Mouse (Mus musculus): Measurements from ENCODE around the gene Rasgrf1.

The Rasgrf1 gene

GRCm38 (mm10) chr9:89970886-89971486 lies 61.3 kb downstream of the Rasgrf1 start:
- no peak for DNase-seq

DNA sequence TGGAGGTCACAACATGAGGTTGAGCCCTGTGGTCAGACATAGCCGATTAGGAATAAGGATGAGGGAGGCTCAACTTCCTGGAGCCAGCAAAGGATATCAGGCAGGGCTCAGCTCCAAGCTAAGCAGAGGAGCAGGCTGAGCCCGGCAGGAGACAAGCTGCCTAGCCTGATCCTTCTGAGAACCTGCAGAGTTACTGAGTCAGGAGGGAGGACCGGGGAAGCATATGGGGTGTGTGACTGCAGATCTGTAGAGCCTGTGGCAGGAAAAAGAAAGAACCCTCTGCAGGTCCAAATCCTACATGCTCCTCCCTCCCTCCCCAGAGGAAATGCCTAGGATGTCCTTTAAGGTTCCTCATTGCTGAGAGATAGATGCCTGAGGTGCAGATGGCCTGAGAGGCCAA lies 62.6 kb downstream of the Rasgrf1 start:
- DNase-seq: peak in 1 of 2 experiments; percentile 40

DNA sequence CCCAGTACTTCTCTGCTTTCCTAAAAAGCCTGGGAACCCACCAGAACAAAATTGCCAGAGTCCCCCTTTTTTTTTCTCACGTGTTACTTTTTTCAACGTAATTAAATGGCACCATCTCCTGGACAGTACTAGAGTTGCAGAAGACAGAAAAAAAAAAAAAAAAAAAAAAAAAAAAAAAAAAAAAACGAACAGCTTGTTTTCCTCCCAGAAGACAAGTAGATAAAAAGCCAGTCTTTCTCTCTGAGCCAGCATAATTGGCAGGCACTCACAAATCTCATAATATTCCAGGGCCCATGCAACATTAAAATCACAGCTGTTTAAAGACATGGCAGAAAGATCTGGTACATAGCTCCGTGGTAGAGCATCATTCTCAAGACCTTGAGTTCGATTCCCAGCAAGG lies 64.1 kb downstream of the Rasgrf1 start:
- peak; percentile 26 to 57 for DNase-seq

DNA sequence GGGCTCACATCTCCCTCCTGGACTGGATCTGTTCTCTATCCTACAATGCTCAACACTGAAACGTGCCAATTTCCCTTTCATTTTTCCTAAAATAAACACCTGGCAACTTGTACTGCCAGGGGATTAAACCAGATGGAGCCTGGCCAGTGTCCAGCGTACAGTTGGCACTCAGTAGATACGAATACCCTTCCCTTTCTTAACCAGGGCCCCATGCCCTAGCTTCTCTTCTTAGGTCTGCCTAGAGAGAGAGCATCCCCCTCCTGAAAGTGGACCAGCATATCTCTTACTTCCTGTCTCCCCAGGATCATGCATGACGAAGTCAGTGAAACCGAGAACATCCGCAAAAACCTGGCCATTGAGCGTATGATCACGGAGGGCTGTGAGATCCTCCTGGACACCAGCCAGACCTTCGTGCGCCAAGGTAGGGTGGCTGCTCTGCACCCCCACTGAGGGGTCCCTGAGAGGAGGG lies 64.8 kb downstream of the Rasgrf1 start:
- peak; percentile 84 to 88 for DNase-seq

GRCm38 (mm10) chr9:89976366-89976940 lies 66.7 kb downstream of the Rasgrf1 start:
- DNase-seq: no peak

GRCm38 (mm10) chr9:89979248-89979647 lies 69.5 kb downstream of the Rasgrf1 start:
- no peak for DNase-seq

DNA sequence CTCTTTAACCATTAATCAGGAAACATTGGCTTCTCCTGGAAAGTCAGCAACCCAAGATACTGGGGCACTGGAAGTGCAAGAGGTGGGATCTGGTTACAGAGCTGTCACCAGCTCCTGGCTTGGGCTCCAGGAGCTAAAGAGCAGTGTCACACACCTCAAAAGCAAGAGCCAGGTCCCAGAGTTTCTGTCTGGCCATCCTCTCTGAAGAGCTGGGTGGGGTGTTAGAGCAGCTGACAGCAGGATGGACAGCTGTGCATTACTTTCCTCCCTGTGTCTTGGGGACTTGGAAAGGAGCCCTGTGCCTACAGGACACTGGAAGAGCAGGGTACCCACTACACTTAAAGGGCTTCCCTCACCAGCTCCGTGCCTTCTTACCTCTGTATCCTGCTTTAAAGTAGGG lies 72.5 kb downstream of the Rasgrf1 start:
- no peak for DNase-seq

- DNase-seq: no peak
These were observed 78.3 kb downstream of the Rasgrf1 start for GRCm38 (mm10) chr9:89988053-89988452.

DNA sequence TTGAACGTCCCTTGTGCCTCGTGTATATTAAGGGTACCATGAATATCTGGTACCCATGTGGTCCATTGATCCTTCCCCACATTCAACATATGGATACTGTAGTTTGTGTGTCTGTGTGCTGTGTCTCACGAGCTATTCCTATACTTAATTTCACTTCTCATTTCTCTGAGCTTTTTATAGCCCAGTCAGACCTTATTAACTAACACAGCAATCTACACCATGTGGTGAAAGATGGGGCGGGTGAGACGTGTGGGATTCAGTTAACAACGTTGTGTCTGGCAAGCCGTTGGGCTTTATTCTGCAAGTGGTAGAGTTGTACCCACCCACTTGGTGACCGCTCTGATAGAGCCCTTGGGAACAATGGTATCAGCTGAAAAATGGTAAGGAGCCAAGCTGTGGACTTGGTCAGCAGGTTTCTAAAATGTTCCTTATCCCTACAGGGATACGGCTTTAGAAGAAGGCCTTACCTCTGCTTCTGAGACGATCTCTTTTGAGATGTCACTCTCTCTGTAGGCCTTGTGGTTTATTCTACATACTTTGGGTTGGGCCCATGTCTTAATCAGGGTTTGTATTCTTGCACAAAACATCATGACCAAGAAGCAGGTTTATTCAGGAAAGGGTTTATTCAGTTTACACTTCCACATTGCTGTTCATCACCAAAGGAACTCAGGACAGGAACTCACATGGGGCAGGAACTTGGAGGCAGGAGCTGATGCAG lies 79.3 kb downstream of the Rasgrf1 start:
- DNase-seq: no peak

- DNase-seq: no peak
These were observed 96.7 kb downstream of the Rasgrf1 start for GRCm38 (mm10) chr9:90006432-90006831.

DNA sequence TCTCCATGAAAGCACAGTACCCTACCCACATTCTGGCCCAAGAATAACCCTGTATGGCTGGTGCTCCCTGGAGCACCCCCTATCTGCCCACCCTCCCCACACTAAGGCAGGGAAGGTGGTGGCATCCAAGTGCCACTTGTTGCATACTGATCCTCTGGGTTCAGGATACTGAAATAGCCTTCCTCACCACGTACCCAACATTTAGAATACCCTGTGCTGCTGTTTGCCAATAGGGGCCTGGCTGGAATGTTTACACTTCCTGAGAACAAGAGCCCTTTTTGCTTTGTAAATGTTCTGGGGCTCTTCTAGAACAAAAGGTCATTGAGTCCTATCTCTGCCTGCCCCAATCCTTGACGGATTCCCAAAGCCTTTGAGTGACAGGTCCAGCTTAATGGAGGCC lies 97.4 kb downstream of the Rasgrf1 start:
- no peak for DNase-seq

DNA sequence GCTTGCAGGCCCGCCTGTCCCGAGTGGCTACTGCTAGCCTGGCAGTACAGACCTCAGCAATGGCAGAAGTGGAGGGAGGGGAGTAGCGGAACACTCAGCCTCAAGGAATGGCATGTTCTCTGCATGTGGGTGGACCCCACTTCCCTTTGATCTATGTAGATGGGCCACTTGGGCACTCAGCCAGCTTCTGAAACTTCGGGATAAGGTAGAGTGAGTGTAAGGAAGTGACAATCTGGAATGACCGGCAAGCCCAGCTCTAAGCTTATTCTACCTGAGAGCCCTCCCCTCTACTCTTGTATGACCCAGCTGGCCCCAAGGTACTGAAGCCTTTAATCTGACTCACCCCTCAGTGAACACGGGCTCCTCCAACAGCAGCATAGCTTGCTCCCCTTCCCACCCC lies 98.4 kb downstream of the Rasgrf1 start:
- DNase-seq: peak in 1 of 2 experiments; percentile 8

DNA sequence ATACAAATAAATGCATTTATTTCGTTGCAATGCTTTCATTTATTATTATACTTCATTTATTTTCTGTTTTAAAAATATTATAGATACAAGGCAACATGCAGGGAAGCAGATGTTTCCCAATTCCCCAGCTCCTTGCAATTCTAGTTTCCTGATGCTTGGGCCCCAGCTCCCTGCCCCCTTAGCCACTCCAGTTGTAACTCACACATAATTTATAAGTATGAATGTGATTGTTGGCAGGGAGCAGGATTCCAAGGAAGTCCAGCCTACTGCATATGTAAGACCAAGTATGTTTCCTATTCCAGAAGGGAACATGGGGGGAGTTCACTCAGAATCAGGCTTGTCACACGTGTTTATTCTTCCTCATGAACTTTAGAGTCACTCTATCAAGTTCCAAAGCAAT lies 102.1 kb downstream of the Rasgrf1 start:
- DNase-seq: no peak

DNA sequence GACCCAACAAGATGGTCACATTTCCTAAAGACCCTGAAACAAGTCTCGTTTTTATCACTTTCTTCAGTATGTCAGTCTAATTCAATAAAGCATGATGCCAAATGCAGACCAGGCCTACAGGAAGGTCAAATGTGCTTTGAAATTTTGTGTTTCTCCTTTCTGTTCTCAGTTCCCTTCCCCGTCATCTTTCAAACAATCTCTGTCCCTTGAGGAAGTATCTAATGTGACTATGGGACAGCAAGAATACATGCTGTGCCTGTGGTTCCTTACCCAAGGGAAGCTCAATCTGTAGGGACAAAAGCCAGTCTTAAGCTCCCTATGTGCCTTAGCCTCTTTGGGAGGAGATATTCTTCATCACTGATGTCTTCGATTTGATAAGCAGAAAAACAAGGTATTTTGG lies 104.9 kb downstream of the Rasgrf1 start:
- no peak for DNase-seq

GRCm38 (mm10) chr9:90016204-90016603 lies 106.5 kb downstream of the Rasgrf1 start:
- no peak for DNase-seq

- no peak for DNase-seq
These were observed 111.2 kb downstream of the Rasgrf1 start for GRCm38 (mm10) chr9:90020866-90021265.

- no peak for DNase-seq
These were observed 111.7 kb downstream of the Rasgrf1 start for GRCm38 (mm10) chr9:90021442-90021841.

- DNase-seq: no peak
These were observed 118.0 kb downstream of the Rasgrf1 start for GRCm38 (mm10) chr9:90027709-90028108.

- no peak for DNase-seq
These were observed 124.2 kb downstream of the Rasgrf1 start for GRCm38 (mm10) chr9:90033922-90034321.

- no peak for DNase-seq
These were observed 125.5 kb downstream of the Rasgrf1 start for GRCm38 (mm10) chr9:90035168-90035567.

- no peak for DNase-seq
These were observed 126.1 kb downstream of the Rasgrf1 start for GRCm38 (mm10) chr9:90035794-90036193.

GRCm38 (mm10) chr9:90036313-90036712 lies 126.6 kb downstream of the Rasgrf1 start:
- no peak for DNase-seq

DNA sequence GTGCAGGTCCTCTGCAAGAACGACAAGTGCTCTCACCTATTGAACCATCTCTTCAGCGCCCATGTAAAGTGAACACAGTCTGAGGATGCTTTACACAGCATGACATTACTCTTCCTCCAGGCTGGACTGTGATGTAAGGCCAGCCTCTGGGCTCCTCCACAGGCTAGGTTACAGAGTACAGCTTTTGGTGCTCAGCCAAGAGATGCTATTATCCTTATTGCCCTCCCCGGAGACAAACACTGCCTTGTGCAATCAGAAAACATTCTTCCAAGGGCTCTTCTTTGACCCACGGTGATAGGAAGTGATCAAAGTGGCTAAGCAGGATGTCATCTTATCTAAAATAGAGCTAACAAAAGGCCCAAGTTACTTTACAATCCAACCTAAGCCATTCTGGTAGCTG lies 128.8 kb downstream of the Rasgrf1 start:
- no peak for DNase-seq

DNA sequence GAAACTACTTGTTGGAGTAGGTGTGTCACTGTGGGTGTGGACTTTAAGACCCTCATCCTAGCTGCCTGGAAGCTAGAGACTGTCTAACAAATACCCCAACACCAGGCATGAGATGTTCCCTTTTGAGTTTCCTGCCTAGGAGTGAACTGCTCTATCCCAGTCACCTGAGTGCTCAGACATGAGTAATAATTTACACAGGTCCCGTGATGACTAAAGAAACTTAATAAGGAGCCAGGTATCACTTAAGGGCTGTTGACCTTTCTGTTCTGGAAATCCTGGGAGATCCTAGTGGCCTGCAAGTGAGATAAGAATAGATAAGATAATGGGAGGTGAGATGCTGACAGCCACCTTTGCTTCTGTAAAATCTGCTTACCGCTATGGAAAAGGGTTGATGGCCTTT lies 131.2 kb downstream of the Rasgrf1 start:
- DNase-seq: no peak
